Mouse (Mus musculus) right cerebral cortex, postnatal 10 days (tissue): ENCODE measurements around the gene Slc6a13.
"Not testable (repeated sequence)": the region's sequence is repeated elsewhere in the genome, so short reads cannot be mapped to it uniquely, and the experiment has no call there.

ENCODE experiments used
- DNase-seq, 2 experiments: peaks; one replicate each; pipeline ENCODE4 v3.0.0; 2021; ENCODE audit warnings: low spot score in 2 of 2

Gene Slc6a13

DNA sequence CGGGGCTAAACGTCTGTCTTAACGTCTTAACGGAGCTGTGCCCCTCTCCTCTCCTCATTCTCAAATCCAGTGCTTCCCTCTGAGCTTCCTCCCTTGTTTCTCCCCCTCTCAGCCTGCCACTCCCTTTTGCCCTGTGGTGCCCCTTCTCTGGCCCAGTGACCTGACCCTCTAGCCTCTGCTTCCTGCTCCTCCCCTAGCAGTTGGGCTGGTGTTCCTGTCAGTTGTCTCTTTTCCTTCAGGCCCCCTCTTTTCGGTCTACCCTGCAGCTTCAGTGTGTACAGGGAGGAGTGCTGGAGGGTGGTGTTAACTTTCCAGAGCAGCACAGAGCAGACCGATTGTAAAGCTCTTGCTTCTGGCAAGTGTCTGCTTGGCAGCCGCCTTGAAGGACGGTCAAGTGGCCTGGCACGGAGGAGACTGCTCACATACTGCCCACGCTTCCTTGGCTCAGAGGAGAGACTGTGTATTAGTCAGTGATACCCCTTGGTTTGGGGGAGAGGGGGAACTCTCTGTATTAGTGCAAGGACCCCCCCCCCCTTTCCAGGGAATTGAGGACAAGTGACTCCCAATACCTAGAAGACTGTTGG is 26.6 kb downstream of the Slc6a13 start:
- DNase-seq = no peak

- peak; percentile 78 to 82 for DNase-seq
Observed at GRCm38 (mm10) chr6:121328417-121328884, 28.4 kb downstream of the Slc6a13 start.

- peak; percentile 61 to 62 for DNase-seq
Observed at GRCm38 (mm10) chr6:121329848-121330508, 30.0 kb downstream of the Slc6a13 start.

DNA sequence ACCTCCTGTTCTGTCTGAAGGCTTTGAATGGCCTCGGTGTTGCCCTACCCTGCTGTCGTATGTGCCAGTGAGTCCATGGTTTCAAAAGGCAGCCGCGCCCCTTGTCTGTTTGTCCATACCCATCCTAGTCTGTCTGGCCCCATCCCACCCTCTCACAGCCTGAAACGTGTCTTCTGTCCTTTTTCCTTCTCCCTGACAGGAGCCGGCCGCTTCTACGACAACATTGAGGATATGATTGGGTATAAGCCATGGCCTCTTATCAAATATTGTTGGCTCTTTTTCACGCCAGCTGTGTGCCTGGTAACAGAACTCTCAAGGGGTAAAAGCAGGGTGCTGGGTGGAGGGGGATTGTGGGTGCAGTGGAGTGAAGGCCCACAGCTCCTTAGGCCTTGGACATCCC is 35.8 kb downstream of the Slc6a13 start:
- DNase-seq = no peak

DNA sequence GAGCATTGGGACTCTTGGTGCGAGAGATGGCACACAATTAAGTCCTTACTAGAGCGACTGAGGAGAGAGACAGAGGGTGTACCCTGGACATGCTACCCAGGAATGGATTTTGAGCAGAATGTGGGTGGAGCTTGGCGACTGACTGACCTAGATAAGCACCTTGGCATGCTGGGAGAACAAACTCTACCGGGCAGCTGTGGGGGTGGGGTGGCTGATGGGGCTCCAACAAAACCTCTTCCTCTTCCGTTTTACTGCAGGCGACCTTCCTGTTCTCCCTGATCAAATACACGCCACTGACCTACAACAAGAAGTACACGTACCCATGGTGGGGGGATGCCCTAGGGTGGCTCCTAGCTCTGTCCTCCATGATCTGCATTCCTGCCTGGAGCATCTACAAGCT is 36.5 kb downstream of the Slc6a13 start:
- DNase-seq = no peak

- no peak for DNase-seq
Observed at GRCm38 (mm10) chr6:121337229-121337628, 37.2 kb downstream of the Slc6a13 start.

GRCm38 (mm10) chr6:121337770-121338518 is 37.9 kb downstream of the Slc6a13 start:
- DNase-seq = peak; percentile 80 to 83

- DNase-seq = no peak
Observed at GRCm38 (mm10) chr6:121338519-121338896, 38.5 kb downstream of the Slc6a13 start.

DNA sequence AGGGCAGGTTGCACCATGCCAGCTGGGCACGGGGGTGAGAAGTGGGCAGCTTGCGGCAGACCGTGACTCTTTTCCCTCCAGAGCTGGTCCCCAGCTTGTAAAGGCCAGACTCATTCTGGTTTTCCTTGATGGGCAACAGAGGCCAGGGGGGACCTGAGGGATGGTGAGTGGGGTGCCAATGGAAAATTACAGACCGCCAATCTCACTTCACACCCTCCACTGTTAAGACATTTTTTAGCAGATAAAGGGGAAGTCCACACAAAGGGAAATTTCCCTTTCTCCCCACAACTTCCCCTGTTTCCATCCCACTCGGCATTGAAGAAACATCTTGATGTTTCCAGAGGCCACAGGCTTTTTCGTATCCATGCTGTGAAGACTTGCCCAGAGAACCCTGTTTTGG is 41.6 kb downstream of the Slc6a13 start:
- DNase-seq = no peak

- DNase-seq = no peak
Observed at GRCm38 (mm10) chr6:121343026-121343770, 43.2 kb downstream of the Slc6a13 start, which contains the start of gene Slc6a12. TSS of gene Slc6a12 (plus strand) at chr6:121343076.

GRCm38 (mm10) chr6:121343771-121344123 is 43.7 kb downstream of the Slc6a13 start:
- no peak for DNase-seq

- DNase-seq = no peak
Observed at GRCm38 (mm10) chr6:121344329-121344728, 44.3 kb downstream of the Slc6a13 start.

- DNase-seq = no peak
Observed at GRCm38 (mm10) chr6:121346428-121346827, 46.4 kb downstream of the Slc6a13 start.

DNA sequence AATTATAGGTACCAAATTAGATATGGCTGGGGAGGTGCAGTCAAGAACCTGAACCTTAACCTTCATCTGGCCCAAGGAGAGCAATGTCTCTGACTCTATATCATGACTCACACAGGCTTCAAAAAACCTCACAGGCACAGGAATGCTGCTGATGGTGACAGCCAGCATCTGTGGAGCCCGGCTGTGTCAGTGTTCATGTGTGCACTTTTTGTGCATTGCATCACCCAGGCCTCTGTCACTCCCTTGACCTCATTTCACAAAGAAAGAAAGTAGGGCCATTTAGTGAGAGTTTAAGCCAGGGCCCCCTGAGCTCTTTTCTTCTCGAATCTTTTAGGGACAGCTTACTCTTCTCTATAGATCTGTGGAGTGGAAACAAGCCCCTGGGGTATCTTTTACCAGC is 52.2 kb downstream of the Slc6a13 start:
- no peak for DNase-seq

GRCm38 (mm10) chr6:121356041-121356440 is 56.0 kb downstream of the Slc6a13 start:
- DNase-seq = no peak

DNA sequence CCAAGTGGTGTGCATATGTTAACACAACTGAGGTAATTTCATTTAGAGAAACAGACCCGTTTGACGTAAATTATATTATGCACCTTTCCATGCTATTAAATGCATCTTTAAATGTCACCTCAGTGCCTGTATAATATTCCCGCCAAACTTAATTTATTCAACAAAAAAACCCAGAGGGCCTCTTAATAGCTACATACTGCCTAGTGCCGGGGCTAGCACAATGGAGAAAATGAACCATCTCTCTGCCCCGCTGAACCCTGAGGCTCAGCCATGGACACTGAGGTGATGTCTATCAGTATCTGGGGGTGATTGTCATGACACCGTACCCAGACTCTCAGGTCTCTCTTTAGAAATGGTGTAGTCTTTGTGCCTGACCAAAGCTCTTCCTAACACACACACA is 57.2 kb downstream of the Slc6a13 start:
- DNase-seq = no peak

- no peak for DNase-seq
Observed at GRCm38 (mm10) chr6:121363061-121363460, 63.0 kb downstream of the Slc6a13 start.

DNA sequence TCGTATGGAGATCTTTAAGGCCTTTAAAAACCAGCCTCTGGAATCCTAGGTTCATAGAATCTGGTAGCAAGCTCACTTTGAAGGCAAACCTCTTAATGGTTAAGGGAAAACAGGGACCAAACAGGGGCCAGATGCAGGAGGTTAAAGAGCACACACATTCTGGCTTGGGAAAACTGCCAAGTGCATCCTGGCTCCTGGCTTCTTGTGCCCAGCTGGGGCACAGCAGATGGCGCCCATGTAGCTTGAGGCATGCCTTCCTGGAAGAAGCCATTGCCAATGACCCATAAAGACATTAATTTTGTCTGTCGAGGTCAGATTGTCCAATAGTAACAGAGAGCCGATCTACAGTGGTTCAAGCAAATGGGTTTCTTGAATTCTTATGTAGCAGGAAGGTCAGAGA is 63.9 kb downstream of the Slc6a13 start:
- DNase-seq = no peak

- not testable (repeated sequence) for DNase-seq
Observed at GRCm38 (mm10) chr6:121366537-121366936, 66.5 kb downstream of the Slc6a13 start.

GRCm38 (mm10) chr6:121367099-121367498 is 67.1 kb downstream of the Slc6a13 start:
- no peak for DNase-seq

GRCm38 (mm10) chr6:121371197-121371980 is 71.4 kb downstream of the Slc6a13 start:
- DNase-seq = no peak
